Mouse (Mus musculus) neural tube, embryonic 15.5 days (tissue): ENCODE measurements around the gene Sirt2. TPM values are rescaled to one million over a fixed set of nuclear protein-coding genes. Genes with fewer than 3 reads are reported as not detected.

Experiments
- ATAC-seq: fragments of 200-750 bp; cut with Nextera tagmentation; 2 replicates; pipeline ENCODE4 v1.8.0; 2017; ENCODE audit warnings: mild to moderate bottlenecking, moderate TSS enrichment, moderate library complexity; ENCODE audit not compliant: low FRiP score
- H3K27ac ChIP-seq: fragments of 300-500 bp; sonication (generic); replicated peaks from 2 replicates; pipeline ENCODE4 v1.5.1; 2015; ENCODE audit warnings: mild to moderate bottlenecking, inconsistent platforms
- H3K27me3 ChIP-seq: fragments of 300-500 bp; sonication (generic); replicated peaks from 2 replicates; pipeline ENCODE4 v1.6.1; 2015; ENCODE audit warnings: inconsistent platforms
- H3K36me3 ChIP-seq: fragments of 300-500 bp; sonication (generic); 2 replicates; pipeline ENCODE4 v1.6.1; 2015; ENCODE audit warnings: inconsistent platforms
- H3K4me1 ChIP-seq: fragments of 300-500 bp; sonication (generic); 2 replicates; pipeline ENCODE4 v1.6.1; 2015; ENCODE audit warnings: inconsistent platforms
- H3K4me2 ChIP-seq: fragments of 300-500 bp; sonication (generic); 2 replicates; pipeline ENCODE4 v1.6.1; 2015; ENCODE audit warnings: inconsistent platforms, mild to moderate bottlenecking, moderate library complexity
- H3K4me3 ChIP-seq: fragments of 300-500 bp; sonication (generic); replicated peaks from 2 replicates; pipeline ENCODE4 v1.5.1; 2015; ENCODE audit warnings: mild to moderate bottlenecking, inconsistent platforms
- H3K9ac ChIP-seq: fragments of 300-500 bp; sonication (generic); replicated peaks from 2 replicates; pipeline ENCODE4 v1.6.1; 2015; ENCODE audit warnings: mild to moderate bottlenecking, inconsistent platforms
- H3K9me3 ChIP-seq: fragments of 300-500 bp; sonication (generic); replicated peaks from 2 replicates; pipeline ENCODE4 v1.6.1; 2016; ENCODE audit warnings: inconsistent platforms
- WGBS: fragments of 180-500 bp; shearing (Covaris S2); methylation state at CpG from one replicate; pipeline ENCODE4 v1.1.7; 2015; ENCODE audit warnings: mixed read lengths; 5-methylcytosine and 5-hydroxymethylcytosine counted together
- polyA plus RNA-seq: library from polyadenylated mRNA; unstranded; fragments of >200 nt; fragmentation: Nextera tagmentation; extraction: Ambion mirVana; gene quantifications from 2 replicates; pipeline ENCODE4 v1.2.1, GENCODE M21; 2015

Sirt2 gene
- polyA plus RNA-seq, 1 experiment from 2014 or later: 114 TPM

GRCm38 (mm10) chr7:28788307-28789195 lies 22.0 kb downstream of the Sirt2 start, which contains the start of gene Rinl:
Gene Rinl (plus strand): TSS chr7:28788969.
- no peak for ATAC-seq
- H3K9me3 ChIP-seq: no peaks in the 10 kb centered on the region
- no peak within 1 kb of the TSS for H3K4me2 ChIP-seq
- no peak within 1 kb of the TSS for H3K4me3 ChIP-seq
- no peak within 1 kb of the TSS for H3K9ac ChIP-seq
- WGBS: 71% methylated on average over 5 of the region's 5 CpGs
- peaks cover 32% of the 10 kb centered on the region for H3K36me3 ChIP-seq
- H3K27ac ChIP-seq: no peak within 1 kb of the TSS
- H3K27me3 ChIP-seq: no peaks in the 10 kb centered on the region
- H3K4me1 ChIP-seq: no peaks in the 10 kb centered on the region

- no peak overlapping the region for H3K9ac ChIP-seq
These were observed 22.7 kb downstream of the Sirt2 start for GRCm38 (mm10) chr7:28789235-28789634.

GRCm38 (mm10) chr7:28790066-28790806 lies 23.7 kb downstream of the Sirt2 start:
- Histone ChIP-seq H3K36me3 (peaks cover 19% of the 10 kb centered on the region), H3K27me3 (no peaks in the 10 kb centered on the region), H3K4me1 (no peaks in the 10 kb centered on the region), H3K4me3 (no peak overlapping the region), H3K4me2 (no peak overlapping the region), H3K27ac (no peak overlapping the region), H3K9me3 (no peaks in the 10 kb centered on the region), H3K9ac (no peak overlapping the region)
- ATAC-seq: no peak
- 55% methylated on average over 8 of the region's 8 CpGs for WGBS

More at GRCm38 (mm10) chr7:28789235-28789634, 22.7 kb downstream of the Sirt2 start:
- Histone ChIP-seq H3K27me3 (no peaks in the 10 kb centered on the region), H3K4me2 (no peak overlapping the region), H3K4me1 (no peaks in the 10 kb centered on the region), H3K9me3 (no peaks in the 10 kb centered on the region), H3K4me3 (no peak overlapping the region), H3K27ac (no peak overlapping the region), H3K36me3 (peaks cover 26% of the 10 kb centered on the region)
- no peak for ATAC-seq
- 92% methylated on average over 3 of the region's 3 CpGs for WGBS

GRCm38 (mm10) chr7:28791706-28792105 lies 25.2 kb downstream of the Sirt2 start:
- H3K27me3 ChIP-seq: no peaks in the 10 kb centered on the region
- H3K9ac ChIP-seq: no peak overlapping the region

GRCm38 (mm10) chr7:28792391-28793185 lies 26.1 kb downstream of the Sirt2 start:
- Histone ChIP-seq H3K9ac (no peak overlapping the region), H3K4me3 (no peak overlapping the region), H3K27ac (no peak overlapping the region), H3K4me1 (peaks cover 9% of the 10 kb centered on the region), H3K27me3 (no peaks in the 10 kb centered on the region), H3K36me3 (peaks cover 8% of the 10 kb centered on the region; the same call in 1 of the 2 replicates), H3K9me3 (no peaks in the 10 kb centered on the region), H3K4me2 (no peak overlapping the region)
- ATAC-seq: no peak
- 82% methylated on average over 14 of the region's 14 CpGs for WGBS

More at GRCm38 (mm10) chr7:28791706-28792105, 25.2 kb downstream of the Sirt2 start:
- H3K36me3 ChIP-seq: peaks cover 11% of the 10 kb centered on the region
- ATAC-seq: no peak
- H3K27ac ChIP-seq: no peak overlapping the region
- H3K9me3 ChIP-seq: no peaks in the 10 kb centered on the region
- H3K4me1 ChIP-seq: peaks cover 6% of the 10 kb centered on the region; the same call in 1 of the 2 replicates
- H3K4me2 ChIP-seq: no peak overlapping the region
- H3K4me3 ChIP-seq: no peak overlapping the region

- H3K27me3 ChIP-seq: no peaks in the 10 kb centered on the region
- no peak overlapping the region for H3K9ac ChIP-seq
- no peak overlapping the region for H3K4me2 ChIP-seq
- WGBS: 51% methylated on average over 2 of the region's 2 CpGs
- ATAC-seq: no peak
- H3K4me1 ChIP-seq: peaks cover 9% of the 10 kb centered on the region
- no peaks in the 10 kb centered on the region for H3K36me3 ChIP-seq
- H3K27ac ChIP-seq: no peak overlapping the region
- no peak overlapping the region for H3K4me3 ChIP-seq
- no peaks in the 10 kb centered on the region for H3K9me3 ChIP-seq
These were observed 27.3 kb downstream of the Sirt2 start for GRCm38 (mm10) chr7:28793834-28794233.

GRCm38 (mm10) chr7:28794496-28794895 lies 28.0 kb downstream of the Sirt2 start:
- Histone ChIP-seq H3K4me3 (no peak overlapping the region), H3K9ac (no peak overlapping the region), H3K9me3 (no peaks in the 10 kb centered on the region), H3K27ac (no peak overlapping the region), H3K4me1 (peaks cover 9% of the 10 kb centered on the region), H3K4me2 (no peak overlapping the region), H3K36me3 (no peaks in the 10 kb centered on the region), H3K27me3 (no peaks in the 10 kb centered on the region)
- ATAC-seq: no peak
- 82% methylated on average over 3 of the region's 3 CpGs for WGBS

- no peaks in the 10 kb centered on the region for H3K27me3 ChIP-seq
- WGBS: 80% methylated on average over 15 of the region's 15 CpGs
- no peaks in the 10 kb centered on the region for H3K9me3 ChIP-seq
- H3K27ac ChIP-seq: no peak overlapping the region
- H3K4me1 ChIP-seq: peaks cover 9% of the 10 kb centered on the region
- H3K36me3 ChIP-seq: no peaks in the 10 kb centered on the region
- H3K4me2 ChIP-seq: peak overlapping the region; percentile 43; the same call in 1 of the 2 replicates
- no peak overlapping the region for H3K9ac ChIP-seq
- ATAC-seq: no peak
- no peak overlapping the region for H3K4me3 ChIP-seq
These were observed 29.3 kb downstream of the Sirt2 start for GRCm38 (mm10) chr7:28795832-28796231.

GRCm38 (mm10) chr7:28796562-28796975 lies 30.0 kb downstream of the Sirt2 start:
- Histone ChIP-seq H3K4me3 (no peak overlapping the region), H3K27me3 (no peaks in the 10 kb centered on the region), H3K4me1 (peaks cover 9% of the 10 kb centered on the region), H3K36me3 (no peaks in the 10 kb centered on the region), H3K9me3 (no peaks in the 10 kb centered on the region), H3K4me2 (peak overlapping the region; percentile 43), H3K27ac (no peak overlapping the region), H3K9ac (no peak overlapping the region)
- WGBS: 18% methylated on average over 32 of the region's 32 CpGs
- peak; percentile 65 for ATAC-seq

- Histone ChIP-seq H3K4me1 (peaks cover 17% of the 10 kb centered on the region), H3K27me3 (no peaks in the 10 kb centered on the region), H3K27ac (no peak overlapping the region), H3K9me3 (no peaks in the 10 kb centered on the region), H3K4me3 (no peak overlapping the region), H3K9ac (no peak overlapping the region), H3K36me3 (no peaks in the 10 kb centered on the region), H3K4me2 (no peak overlapping the region)
- 95% methylated on average over 9 of the region's 9 CpGs for WGBS
- no peak for ATAC-seq
These were observed 33.5 kb downstream of the Sirt2 start for GRCm38 (mm10) chr7:28799994-28800393.

GRCm38 (mm10) chr7:28801451-28801850 lies 34.9 kb downstream of the Sirt2 start:
- Histone ChIP-seq H3K9me3 (no peaks in the 10 kb centered on the region), H3K27me3 (no peaks in the 10 kb centered on the region), H3K27ac (peak overlapping the region; percentile 74), H3K36me3 (no peaks in the 10 kb centered on the region), H3K9ac (no peak overlapping the region), H3K4me2 (no peak overlapping the region), H3K4me3 (no peak overlapping the region), H3K4me1 (peaks cover 14% of the 10 kb centered on the region)
- no peak for ATAC-seq
- WGBS: 68% methylated on average over 3 of the region's 3 CpGs
